Mouse (Mus musculus): ENCODE results near the gene Aaas. TPM values are rescaled to one million over a fixed set of nuclear protein-coding genes. Genes with fewer than 3 reads are reported as not detected.

The Aaas gene
- polyA plus RNA-seq, 1 experiment, result 33.6 TPM

GRCm38 (mm10) chr15:102377163-102377543 is 26.6 kb upstream of the Aaas start:
- TF ChIP-seq POLR2A (IDR thresholded peaks at IDR 0.05; ENCODE audit: borderline replicate concordance, extremely low read depth, insufficient read depth, insufficient read length, poor library complexity, severe bottlenecking), result no peak
- peak; percentile 82 for TF ChIP-seq CTCF (IDR thresholded peaks at IDR 0.05; ENCODE audit: borderline replicate concordance, extremely low read depth, insufficient read depth, insufficient read length)
- peak; percentile 85 for DNase-seq (ENCODE audit: low read depth)

- DNase-seq (ENCODE audit: low read depth), result peak; percentile 52
- TF ChIP-seq CTCF (IDR thresholded peaks at IDR 0.05; ENCODE audit: borderline replicate concordance, extremely low read depth, insufficient read depth, insufficient read length) (no peak), POLR2A (IDR thresholded peaks at IDR 0.05; ENCODE audit: borderline replicate concordance, extremely low read depth, insufficient read depth, insufficient read length, poor library complexity, severe bottlenecking) (0 out of 2 replicates have a peak, but pooled peaks have one; percentile 28)
Observed at GRCm38 (mm10) chr15:102376453-102377162, 26.0 kb upstream of the Aaas start.

GRCm38 (mm10) chr15:102370727-102371126 is 20.2 kb upstream of the Aaas start:
- DNase-seq (ENCODE audit: low read depth), result no peak
- TF ChIP-seq CTCF (IDR thresholded peaks at IDR 0.05; ENCODE audit: borderline replicate concordance, extremely low read depth, insufficient read depth, insufficient read length), result no peak
- TF ChIP-seq POLR2A (IDR thresholded peaks at IDR 0.05; ENCODE audit: borderline replicate concordance, extremely low read depth, insufficient read depth, insufficient read length, poor library complexity, severe bottlenecking), result no peak

GRCm38 (mm10) chr15:102369972-102370371 is 19.4 kb upstream of the Aaas start:
- no peak for DNase-seq (ENCODE audit: low read depth)
- TF ChIP-seq CTCF (IDR thresholded peaks at IDR 0.05; ENCODE audit: borderline replicate concordance, extremely low read depth, insufficient read depth, insufficient read length), result no peak
- no peak for TF ChIP-seq POLR2A (IDR thresholded peaks at IDR 0.05; ENCODE audit: borderline replicate concordance, extremely low read depth, insufficient read depth, insufficient read length, poor library complexity, severe bottlenecking)

- TF ChIP-seq POLR2A (IDR thresholded peaks at IDR 0.05; ENCODE audit: borderline replicate concordance, extremely low read depth, insufficient read depth, insufficient read length, poor library complexity, severe bottlenecking) (no peak), CTCF (IDR thresholded peaks at IDR 0.05; ENCODE audit: borderline replicate concordance, extremely low read depth, insufficient read depth, insufficient read length) (no peak)
- DNase-seq (ENCODE audit: low read depth), result peak; percentile 71
Observed at GRCm38 (mm10) chr15:102366733-102367344, 16.3 kb upstream of the Aaas start, which contains the start of gene Sp7. Gene Sp7 (minus strand): TSS chr15:102367182.

- TF ChIP-seq CTCF (IDR thresholded peaks at IDR 0.05; ENCODE audit: borderline replicate concordance, extremely low read depth, insufficient read depth, insufficient read length), result no peak
- no peak for TF ChIP-seq POLR2A (IDR thresholded peaks at IDR 0.05; ENCODE audit: borderline replicate concordance, extremely low read depth, insufficient read depth, insufficient read length, poor library complexity, severe bottlenecking)
- no peak for DNase-seq (ENCODE audit: low read depth)
Observed at GRCm38 (mm10) chr15:102366238-102366637, 15.7 kb upstream of the Aaas start.

GRCm38 (mm10) chr15:102364678-102365077 is 14.1 kb upstream of the Aaas start:
- no peak for DNase-seq (ENCODE audit: low read depth)
- no peak for TF ChIP-seq CTCF (IDR thresholded peaks at IDR 0.05; ENCODE audit: borderline replicate concordance, extremely low read depth, insufficient read depth, insufficient read length)
- TF ChIP-seq POLR2A (IDR thresholded peaks at IDR 0.05; ENCODE audit: borderline replicate concordance, extremely low read depth, insufficient read depth, insufficient read length, poor library complexity, severe bottlenecking), result no peak

- no peak for DNase-seq (ENCODE audit: low read depth)
- TF ChIP-seq CTCF (IDR thresholded peaks at IDR 0.05; ENCODE audit: borderline replicate concordance, extremely low read depth, insufficient read depth, insufficient read length) (no peak), POLR2A (IDR thresholded peaks at IDR 0.05; ENCODE audit: borderline replicate concordance, extremely low read depth, insufficient read depth, insufficient read length, poor library complexity, severe bottlenecking) (no peak)
Observed at GRCm38 (mm10) chr15:102362648-102363047, 12.1 kb upstream of the Aaas start.

- no peak for TF ChIP-seq POLR2A (IDR thresholded peaks at IDR 0.05; ENCODE audit: borderline replicate concordance, extremely low read depth, insufficient read depth, insufficient read length, poor library complexity, severe bottlenecking)
- TF ChIP-seq CTCF (IDR thresholded peaks at IDR 0.05; ENCODE audit: borderline replicate concordance, extremely low read depth, insufficient read depth, insufficient read length), result no peak
- no peak for DNase-seq (ENCODE audit: low read depth)
Observed at GRCm38 (mm10) chr15:102358834-102359233, 8.3 kb upstream of the Aaas start.

GRCm38 (mm10) chr15:102358126-102358525 is 7.6 kb upstream of the Aaas start:
- TF ChIP-seq POLR2A (IDR thresholded peaks at IDR 0.05; ENCODE audit: borderline replicate concordance, extremely low read depth, insufficient read depth, insufficient read length, poor library complexity, severe bottlenecking), result no peak
- DNase-seq (ENCODE audit: low read depth), result peak; percentile 33

GRCm38 (mm10) chr15:102356501-102357325 is 6.1 kb upstream of the Aaas start:
- TF ChIP-seq POLR2A (IDR thresholded peaks at IDR 0.05; ENCODE audit: borderline replicate concordance, extremely low read depth, insufficient read depth, insufficient read length, poor library complexity, severe bottlenecking) (no peak), CTCF (IDR thresholded peaks at IDR 0.05; ENCODE audit: borderline replicate concordance, extremely low read depth, insufficient read depth, insufficient read length) (no peak)
- no peak for DNase-seq (ENCODE audit: low read depth)
